Mouse (Mus musculus): ENCODE data around the gene Fgl2.

Gene Fgl2

GRCm38 (mm10) chr5:21384252-21384960 lies 12.0 kb downstream of the Fgl2 start:
- DNase-seq, result no peak

GRCm38 (mm10) chr5:21384976-21385375 lies 12.5 kb downstream of the Fgl2 start:
- DNase-seq, result no peak

- no peak for DNase-seq
Observed at GRCm38 (mm10) chr5:21386432-21386831, 14.0 kb downstream of the Fgl2 start.

GRCm38 (mm10) chr5:21387340-21387739 lies 14.9 kb downstream of the Fgl2 start:
- no peak for DNase-seq

GRCm38 (mm10) chr5:21388855-21389254 lies 16.4 kb downstream of the Fgl2 start:
- no peak for DNase-seq

- DNase-seq, result no peak
Observed at GRCm38 (mm10) chr5:21391616-21392384, 19.4 kb downstream of the Fgl2 start.

- no peak for DNase-seq
Observed at GRCm38 (mm10) chr5:21394562-21394961, 22.1 kb downstream of the Fgl2 start.

GRCm38 (mm10) chr5:21395205-21395840 lies 22.9 kb downstream of the Fgl2 start:
- no peak for DNase-seq

GRCm38 (mm10) chr5:21411261-21411666 lies 38.8 kb downstream of the Fgl2 start:
- peak; percentile 48 to 50 for DNase-seq

- no peak for DNase-seq
Observed at GRCm38 (mm10) chr5:21412056-21412455, 39.6 kb downstream of the Fgl2 start.

GRCm38 (mm10) chr5:21413322-21413721 lies 40.9 kb downstream of the Fgl2 start:
- no peak for DNase-seq

- peak; percentile 10 to 26 for DNase-seq
Observed at GRCm38 (mm10) chr5:21414116-21414820, 41.8 kb downstream of the Fgl2 start.

GRCm38 (mm10) chr5:21418613-21419012 lies 46.2 kb downstream of the Fgl2 start:
- DNase-seq, result no peak

GRCm38 (mm10) chr5:21420609-21421008 lies 48.2 kb downstream of the Fgl2 start:
- DNase-seq, result no peak

- peak; percentile 87 to 92 for DNase-seq
Observed at GRCm38 (mm10) chr5:21424614-21425602, 52.5 kb downstream of the Fgl2 start, which contains the start of the genes Ccdc146 and Fam185a. TSS of gene Ccdc146 (minus strand) at chr5:21424677. TSS of gene Fam185a (plus strand) at chr5:21424958.

GRCm38 (mm10) chr5:21426666-21427065 lies 54.2 kb downstream of the Fgl2 start:
- DNase-seq, result no peak
